8 mouse cellular contexts compared by ENCODE assay signal in genomic region chr13:116201177-116201920, GRCm38 (mm10).
DNase-seq lines count a peak whose midpoint lies in the region; ATAC-seq and TF ChIP-seq lines count a peak whose summit lies in the region.

No protein-coding gene starts in this region.

- no peak overlapping the region for H3K27ac ChIP-seq in kidney, embryonic 16.5 days (ENCODE audit: low read length)
- peak overlapping the region; percentile 36; the same call in 1 of the 2 replicates for H3K27ac ChIP-seq in embryonic facial prominence, embryonic 11.5 days (replicated peaks; ENCODE audit: low read depth, low read length)
- no peak overlapping the region for H3K27ac ChIP-seq in intestine, postnatal 0 days (ENCODE audit: low read depth, low read length)

- peak overlapping the region; percentile 43 for H3K9ac ChIP-seq in kidney, embryonic 16.5 days (replicated peaks; ENCODE audit: low read length)
- peak overlapping the region; percentile 46 for H3K9ac ChIP-seq in embryonic facial prominence, embryonic 11.5 days (replicated peaks; ENCODE audit: low read length)
- no peak overlapping the region for H3K9ac ChIP-seq in intestine, postnatal 0 days (ENCODE audit: low read depth, low read length)

- TF ChIP-seq CTCF in intestine, postnatal 0 days (IDR thresholded peaks at IDR 0.05; ENCODE audit: low read depth), result no peak

- peak overlapping the region; percentile 52 for H3K4me2 ChIP-seq in kidney, embryonic 16.5 days (replicated peaks; ENCODE audit: low read depth, low read length)
- H3K4me2 ChIP-seq in embryonic facial prominence, embryonic 11.5 days (ENCODE audit: low read depth, low read length), result peak overlapping the region; percentile 35
- peak overlapping the region; percentile 1; the same call in 1 of the 2 replicates for H3K4me2 ChIP-seq in intestine, postnatal 0 days (replicated peaks; ENCODE audit: low read depth)

- peak; percentile 98 for ATAC-seq in kidney, embryonic 16.5 days (ENCODE audit: low FRiP score, low TSS enrichment)
- peak; percentile 94 for ATAC-seq in embryonic facial prominence, embryonic 11.5 days (replicated peaks; ENCODE audit: insufficient number of reproducible peaks, low FRiP score, low TSS enrichment, low read depth)
- no peak for ATAC-seq in intestine, postnatal 0 days

- 3% methylated on average over 11 of the region's 11 CpGs for WGBS in kidney, embryonic 16.5 days
- WGBS in embryonic facial prominence, embryonic 11.5 days, result 2% methylated on average over 11 of the region's 11 CpGs
- 13% methylated on average over 11 of the region's 11 CpGs for WGBS in intestine, postnatal 0 days

- H3K27me3 ChIP-seq in kidney, embryonic 16.5 days (ENCODE audit: insufficient read depth, low read length), result no peaks in the 10 kb centered on the region
- H3K27me3 ChIP-seq in embryonic facial prominence, embryonic 11.5 days (ENCODE audit: control insufficient read depth, insufficient read depth, low read length), result no peaks in the 10 kb centered on the region
- H3K27me3 ChIP-seq in intestine, postnatal 0 days (replicated peaks; ENCODE audit: control insufficient read depth, insufficient read depth, low read length), result no peaks in the 10 kb centered on the region

- H3K9me3 ChIP-seq in kidney, embryonic 16.5 days (ENCODE audit: low read length), result no peaks in the 10 kb centered on the region
- no peaks in the 10 kb centered on the region for H3K9me3 ChIP-seq in embryonic facial prominence, embryonic 11.5 days (replicated peaks; ENCODE audit: control insufficient read depth, low read length)
- no peaks in the 10 kb centered on the region for H3K9me3 ChIP-seq in intestine, postnatal 0 days (ENCODE audit: control insufficient read depth)

- no peaks in the 10 kb centered on the region for H3K36me3 ChIP-seq in kidney, embryonic 16.5 days (ENCODE audit: insufficient read depth, low read length)
- no peaks in the 10 kb centered on the region for H3K36me3 ChIP-seq in embryonic facial prominence, embryonic 11.5 days (replicated peaks; ENCODE audit: control insufficient read depth, insufficient read depth, low read depth, low read length)
- no peaks in the 10 kb centered on the region for H3K36me3 ChIP-seq in intestine, postnatal 0 days (ENCODE audit: control insufficient read depth, insufficient read depth)

- H3K4me1 ChIP-seq in kidney, embryonic 16.5 days (ENCODE audit: insufficient read depth, low read length), result no peaks in the 10 kb centered on the region
- H3K4me1 ChIP-seq in embryonic facial prominence, embryonic 11.5 days (ENCODE audit: control insufficient read depth, insufficient read depth, low read length), result no peaks in the 10 kb centered on the region
- no peaks in the 10 kb centered on the region for H3K4me1 ChIP-seq in intestine, postnatal 0 days (replicated peaks; ENCODE audit: control insufficient read depth, insufficient read depth, low read length)

- no peak for DNase-seq in kidney, adult 18-20 months
- peak; percentile 74 for DNase-seq in embryonic facial prominence, embryonic 11.5 days (ENCODE audit: low spot score)
- peak; percentile 55 for DNase-seq in retina, postnatal 1 day
- no peak for DNase-seq in spleen, adult 18-20 months
- no peak for DNase-seq in c-Kit-positive CD71-positive TER-119-positive erythroid progenitor cells, embryonic 14.5 days (ENCODE audit: low spot score)
- no peak for DNase-seq in frontal cortex, adult 2 months (ENCODE audit: extremely low spot score in 1 of 2, low spot score in 1 of 2)

- H3K4me3 ChIP-seq in kidney, embryonic 16.5 days (ENCODE audit: low read length), result peak overlapping the region; percentile 28
- H3K4me3 ChIP-seq in embryonic facial prominence, embryonic 11.5 days (ENCODE audit: low read depth, low read length), result no peak overlapping the region
- H3K4me3 ChIP-seq in intestine, postnatal 0 days (ENCODE audit: low read depth, low read length), result no peak overlapping the region

Comparison
In these comparisons a context has a peak if more than half of its experiments do, and no peak if none do; other contexts are left out.
1. H3K4me2 ChIP-seq: peak in every context shown above with its lines; median percentile 52 in kidney, embryonic 16.5 days; 35 in embryonic facial prominence, embryonic 11.5 days; 1 in intestine, postnatal 0 days.
2. DNase-seq: peak in embryonic facial prominence, embryonic 11.5 days (single experiment) and retina, postnatal 1 day (single experiment); none in kidney, adult 18-20 months (single experiment), spleen, adult 18-20 months (0 of 2), c-Kit-positive CD71-positive TER-119-positive erythroid progenitor cells, embryonic 14.5 days (single experiment) and frontal cortex, adult 2 months (0 of 2).